Mouse (Mus musculus): ENCODE data around the gene Gm45021. TPM values are rescaled to one million over a fixed set of nuclear protein-coding genes. Genes with fewer than 3 reads are reported as not detected.
A peak's percentile ranks its signal among the peaks of the same experiment; 100 is the strongest.

Gene Gm45021
- total and polyA plus RNA-seq, 3 experiments = not detected

DNA sequence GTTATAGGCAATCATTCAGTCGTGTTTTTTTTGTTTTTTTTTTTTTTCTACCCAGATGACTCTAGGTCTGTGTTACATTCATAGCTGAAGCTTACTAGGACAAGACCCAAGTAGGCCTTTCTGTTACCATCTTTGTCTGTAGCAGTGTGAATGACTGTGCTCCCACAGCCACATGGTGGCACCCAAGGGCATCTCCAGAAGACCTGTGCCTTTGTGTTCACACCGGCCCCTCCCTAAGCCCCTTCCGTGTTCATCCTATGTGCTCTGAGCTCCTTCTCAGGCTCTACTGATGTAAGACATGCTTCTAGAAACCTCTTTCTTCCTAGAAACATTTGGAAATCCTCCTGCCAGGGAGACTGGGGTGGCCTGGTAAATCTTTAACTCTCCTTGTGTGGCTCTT is 57.6 kb downstream of the Gm45021 start, which contains the start of gene Gimap8:
Gene Gimap8, plus strand, starts transcription at position 240 of the 400 bp plus-strand sequence.
- Histone ChIP-seq H3K36me3 (replicated peaks in 1 of 2; ENCODE audit: control insufficient read depth in 1 of 2, insufficient read depth in 1 of 2, low read length in 1 of 2) (peaks cover 32 to 37% of the 10 kb centered on the region in 2 experiments), H3K79me2 (replicated peaks; ENCODE audit: control insufficient read depth, extremely low read depth, insufficient read depth, poor library complexity, severe bottlenecking) (peaks cover 27% of the 10 kb centered on the region), H3K4me1 (ENCODE audit: control insufficient read depth in 1 of 2, insufficient read depth in 2 of 2) (peaks cover 17 to 41% of the 10 kb centered on the region in 2 experiments), H3K27ac (ENCODE audit: insufficient read depth, low read depth) (peak within 1 kb of the TSS; percentile 66), H3K4me2 (ENCODE audit: insufficient read depth, low read depth, poor library complexity, severe bottlenecking) (peak within 1 kb of the TSS; percentile 80), H3K4me3 (replicated peaks in 1 of 3; ENCODE audit: low read depth in 2 of 3, low read length in 2 of 3, poor library complexity in 1 of 3) (peak within 1 kb of the TSS; percentile 65 to 84 (median 75)), H3K27me3 (replicated peaks) (no peaks in the 10 kb centered on the region), H3K9me3 (replicated peaks; ENCODE audit: low read length) (peaks cover 8% of the 10 kb centered on the region), H3K9ac (ENCODE audit: insufficient read depth, low read depth) (peak within 1 kb of the TSS; percentile 81)
- peak; percentile 82 for TF ChIP-seq ZC3H11A (IDR thresholded peaks at IDR 0.05; ENCODE audit: low read depth, low read length)
- TF ChIP-seq CHD2 (IDR thresholded peaks at IDR 0.05; ENCODE audit: low read length) = no peak
- peak; percentile 78 for TF ChIP-seq IRF4 (IDR thresholded peaks at IDR 0.05; ENCODE audit: low read depth, low read length)
- TF ChIP-seq SIN3A (IDR thresholded peaks at IDR 0.05; ENCODE audit: low read length) = peak; percentile 55
- 0 out of 2 replicates have a peak, but pooled peaks have one; percentile 21 for TF ChIP-seq JUND (conservative IDR thresholded peaks at IDR 0.05; ENCODE audit: low read depth, low read length)
- peak; percentile 76; the same call in 1 of the 2 replicates for TF ChIP-seq MYC (IDR thresholded peaks at IDR 0.05; ENCODE audit: low read depth, low read length)
- peak; percentile 91 for TF ChIP-seq MAZ (IDR thresholded peaks at IDR 0.05; ENCODE audit: low read depth, low read length)
- TF ChIP-seq MAX (IDR thresholded peaks at IDR 0.05; ENCODE audit: low read length) = 0 out of 2 replicates have a peak, but pooled peaks have one; percentile 60
- no peak for TF ChIP-seq ZKSCAN1 (IDR thresholded peaks at IDR 0.05; ENCODE audit: borderline replicate concordance, low read depth, low read length)
- TF ChIP-seq RCOR1 (conservative IDR thresholded peaks at IDR 0.05; ENCODE audit: low read depth, low read length) = peak; percentile 59; the same call in 1 of the 2 replicates
- peak; percentile 55 for TF ChIP-seq MEF2A (IDR thresholded peaks at IDR 0.05; ENCODE audit: borderline replicate concordance, low read depth, low read length)
- TF ChIP-seq TBP (conservative IDR thresholded peaks at IDR 0.05; ENCODE audit: low read depth, low read length) = no peak
- TF ChIP-seq TCF12 (IDR thresholded peaks at IDR 0.05; ENCODE audit: low read depth, low read length) = peak; percentile 56
- TF ChIP-seq ZNF384 (IDR thresholded peaks at IDR 0.05; ENCODE audit: low read depth, low read length) = peak; percentile 83; the same call in 1 of the 2 replicates
- peak; percentile 50; the same call in 1 of the 2 replicates for TF ChIP-seq HCFC1 (IDR thresholded peaks at IDR 0.05; ENCODE audit: low read depth, low read length)
- no peak for TF ChIP-seq EP300 (IDR thresholded peaks at IDR 0.05; ENCODE audit: low read length)
- peak; percentile 84 for TF ChIP-seq ELF1 (IDR thresholded peaks at IDR 0.05; ENCODE audit: low read depth, low read length)
- 0 out of 2 replicates have a peak, but pooled peaks have one; percentile 14 for TF ChIP-seq NRF1 (IDR thresholded peaks at IDR 0.05; ENCODE audit: low read depth, low read length)
- no peak for TF ChIP-seq CHD1 (IDR thresholded peaks at IDR 0.05; ENCODE audit: low read depth, low read length)
- peak; percentile 47; the same call in 1 of the 2 replicates for TF ChIP-seq BHLHE40 (IDR thresholded peaks at IDR 0.05; ENCODE audit: low read depth, low read length)
- TF ChIP-seq SMC3 (IDR thresholded peaks at IDR 0.05; ENCODE audit: low read depth, low read length) = peak; percentile 99
- no peak for TF ChIP-seq PAX5 (IDR thresholded peaks at IDR 0.05; ENCODE audit: low read length)
- TF ChIP-seq CTCF (conservative IDR thresholded peaks at IDR 0.05 in 1 of 2, IDR thresholded peaks at IDR 0.05 in 1 of 2; ENCODE audit: low read depth in 2 of 2, low read length in 2 of 2) = peak; percentile 52 to 98
- TF ChIP-seq MAFK (IDR thresholded peaks at IDR 0.05; ENCODE audit: insufficient replicate concordance, low read length) = no peak
- no peak for TF ChIP-seq UBTF (IDR thresholded peaks at IDR 0.05; ENCODE audit: low read depth, low read length)
- TF ChIP-seq POLR2A (IDR thresholded peaks at IDR 0.05; ENCODE audit: low read depth, low read length) = peak; percentile 37; the same call in 1 of the 2 replicates
- no peak for TF ChIP-seq JUN (IDR thresholded peaks at IDR 0.05; ENCODE audit: insufficient read depth, low read depth, low read length)
- TF ChIP-seq RAD21 (IDR thresholded peaks at IDR 0.05; ENCODE audit: low read depth, low read length) = peak; percentile 95
- TF ChIP-seq POLR2AphosphoS2 (IDR thresholded peaks at IDR 0.05; ENCODE audit: low read depth, low read length) = no peak
- in situ Hi-C loops (cut with MboI; ENCODE audit: low pct_ligation_motif_present, low pct_unique_long_range_greater_than_20kb, low sequenced_read_pairs) (loop anchor here (5.0 to 25.0 kb wide), 5 partner anchors 35 to 470 kb away; partner anchors contain the start of genes Doxl2, Gimap3 and Gimap4), dilution Hi-C loops (cut with MboI; ENCODE audit: extremely low pct_ligation_motif_present, extremely low pct_unique_long_range_greater_than_20kb, low sequenced_read_pairs) (loop anchor here (25.0 kb wide), 1 partner anchor 115 kb away; the partner anchor contains the start of gene Gimap3)
- DNase-seq (ENCODE audit: extremely low read depth) = peak; percentile 93
